Mouse (Mus musculus) testis, adult 10 weeks (tissue): Measurements from ENCODE around the gene Abhd17c. TPM values are rescaled to one million over a fixed set of nuclear protein-coding genes. Genes with fewer than 3 reads are reported as not detected.

Experiments used
- polyA plus RNA-seq: library from polyadenylated mRNA; stranded (reverse); fragments of 350-450 nt; fragmentation: Illumina TruSeq; extraction: RNeasy Lipid Tissue Mini Kit (QIAGEN cat#74804); gene quantifications from one replicate; pipeline ENCODE4 v1.2.3, GENCODE M21; 2014; ENCODE audit warnings: low read depth, low replicate concordance

Abhd17c gene
- polyA plus RNA-seq, result 16.1 TPM

DNA sequence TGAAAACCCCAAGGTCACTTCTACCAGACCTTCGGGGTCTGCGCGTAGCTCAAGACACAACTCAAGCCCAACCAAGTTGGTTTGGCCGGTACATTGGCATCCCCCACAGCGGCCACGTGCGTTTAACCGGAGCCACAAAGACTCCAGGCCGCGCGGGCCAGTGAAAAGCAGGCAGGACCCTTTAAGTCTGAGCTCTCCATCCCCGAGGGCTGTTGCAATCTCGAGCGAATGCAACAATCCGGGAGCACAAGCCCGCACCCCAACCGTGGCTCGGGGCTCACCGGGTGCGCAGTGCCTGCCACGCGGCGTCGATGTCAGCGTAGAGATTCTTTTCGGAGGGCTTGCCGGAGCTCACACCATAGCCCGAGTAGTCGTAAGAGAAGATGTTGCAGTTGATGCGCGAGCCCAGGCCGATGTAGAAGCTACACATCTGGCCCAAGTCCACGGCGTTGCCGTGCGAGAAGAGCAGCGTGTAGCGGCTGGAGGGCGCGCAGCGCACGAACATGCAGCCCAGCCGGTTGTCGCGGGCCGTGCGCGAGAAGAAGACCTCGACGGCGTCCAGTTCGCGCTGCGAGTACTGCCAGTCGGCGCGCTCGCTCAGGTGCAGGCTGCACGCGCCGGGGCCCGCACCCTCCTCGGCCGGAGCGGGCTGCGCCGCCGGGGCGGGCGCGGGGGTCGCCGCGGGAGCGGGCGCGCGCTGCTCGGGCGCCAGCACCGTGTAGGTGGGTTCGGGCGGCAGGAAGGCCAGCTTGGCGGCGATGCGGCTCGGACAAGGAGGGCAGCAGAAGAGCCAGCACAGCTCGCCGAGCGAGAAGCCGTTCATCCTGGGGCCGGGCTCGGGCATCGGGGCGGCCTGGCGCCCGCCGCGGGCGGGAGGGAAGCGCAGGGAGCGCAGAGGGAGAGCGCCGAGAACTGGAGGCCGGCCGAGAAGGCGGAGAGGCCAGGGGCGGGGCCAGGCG lies at the start of gene Abhd17c:
Abhd17c (minus strand) TSS at position 893 of the 959 bp plus-strand sequence.

DNA sequence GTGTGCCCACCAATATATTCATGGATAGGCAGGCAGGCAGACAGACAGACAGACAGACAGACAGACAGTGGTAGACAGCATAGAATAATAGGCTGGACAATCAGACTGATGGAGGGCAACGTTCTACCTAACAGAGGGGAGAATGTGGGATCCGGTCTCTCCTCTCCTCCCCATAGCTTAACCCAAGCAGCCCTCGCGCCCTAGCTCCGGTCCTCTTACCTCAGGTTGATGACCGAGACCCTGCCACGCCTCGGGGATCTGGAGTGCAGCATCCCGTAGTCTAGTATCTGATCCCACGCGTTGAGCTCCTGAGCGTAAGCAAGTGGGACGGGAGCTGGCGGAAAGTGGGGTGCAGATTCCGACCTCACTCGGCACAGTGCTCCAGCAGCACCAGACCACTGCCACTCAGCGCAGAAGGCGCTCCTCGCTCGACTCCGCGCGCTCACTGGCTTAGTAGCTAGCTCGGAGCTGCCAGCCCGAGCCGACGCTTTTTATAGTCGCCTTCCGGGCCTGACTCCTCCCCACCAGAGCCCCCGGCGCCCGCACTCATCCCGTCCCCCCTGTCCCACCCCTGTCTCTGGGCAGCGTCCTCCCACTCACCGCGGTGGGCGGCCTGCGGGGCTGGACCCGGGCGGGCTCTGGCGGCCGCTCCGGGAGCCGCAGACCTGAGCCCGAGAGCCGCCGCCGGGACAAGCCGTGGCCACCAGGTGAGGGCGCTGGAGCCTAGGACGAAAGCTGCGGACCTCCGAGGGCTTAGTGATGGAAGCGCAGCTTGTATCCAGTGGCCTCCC lies 65.5 kb downstream of the Abhd17c start, which contains the start of gene Cemip:
Cemip (minus strand) TSS at position 464 of the 791 bp plus-strand sequence.

Other genes starting within 250 kb of the Abhd17c start
- 3.3 TPM for gene Cemip, start 65.4 kb downstream of the Abhd17c start, polyA plus RNA-seq